ENCODE assay signal across 13 mouse cellular contexts in genomic region chr1:45587351-45588025, GRCm38 (mm10).
DNase-seq lines count a peak whose midpoint lies in the region; ATAC-seq and TF ChIP-seq lines count a peak whose summit lies in the region.
"Had no signal": no experiment of that assay in that cellular context is flagged by ENCODE, and none has a peak within 500 bp of the region (broad histone marks: within the 10 kb centered on the region; RNA-seq: fewer than 3 reads in every experiment).

No protein-coding gene starts in this region.

- peak; percentile 78 for ATAC-seq in lung, postnatal 0 days
- no peak for ATAC-seq in forebrain, embryonic 16.5 days
- ATAC-seq: CD4-positive, CD25-positive, alpha-beta regulatory T cell, adult 4 months had no signal

- no peaks in the 10 kb centered on the region for H3K27me3 ChIP-seq in lung, postnatal 0 days (replicated peaks; ENCODE audit: insufficient read depth, low read length)
- no peaks in the 10 kb centered on the region for H3K27me3 ChIP-seq in forebrain, embryonic 16.5 days (replicated peaks; ENCODE audit: control insufficient read depth, insufficient read depth, low read length)

- no peak for TF ChIP-seq CTCF in gastrocnemius, adult 2 months (IDR thresholded peaks at IDR 0.05)
- no peak for TF ChIP-seq CTCF in lung, postnatal 0 days (IDR thresholded peaks at IDR 0.05)

- no peak overlapping the region for H3K4me3 ChIP-seq in gastrocnemius, adult 2 months
- no peak overlapping the region for H3K4me3 ChIP-seq in lung, postnatal 0 days (ENCODE audit: low read depth, low read length)
- no peak overlapping the region for H3K4me3 ChIP-seq in forebrain, embryonic 16.5 days (replicated peaks; ENCODE audit: low read length)

- H3K36me3 ChIP-seq in lung, postnatal 0 days (ENCODE audit: insufficient read depth, low read length) = no peaks in the 10 kb centered on the region
- no peaks in the 10 kb centered on the region for H3K36me3 ChIP-seq in forebrain, embryonic 16.5 days (ENCODE audit: control insufficient read depth, insufficient read depth)

- 66% methylated on average over 9 of the region's 9 CpGs for WGBS in lung, postnatal 0 days
- WGBS in forebrain, embryonic 16.5 days = 80% methylated on average over 9 of the region's 9 CpGs

- no peak for TF ChIP-seq EP300 in lung, postnatal 0 days (IDR thresholded peaks at IDR 0.05)

- H3K9ac ChIP-seq in lung, postnatal 0 days (replicated peaks; ENCODE audit: low read depth) = no peak overlapping the region
- no peak overlapping the region for H3K9ac ChIP-seq in forebrain, embryonic 16.5 days (replicated peaks; ENCODE audit: low read depth, low read length)

- no peak overlapping the region for H3K4me2 ChIP-seq in lung, postnatal 0 days (replicated peaks; ENCODE audit: low read depth, low read length)
- no peak overlapping the region for H3K4me2 ChIP-seq in forebrain, embryonic 16.5 days (ENCODE audit: low read length)

- no peaks in the 10 kb centered on the region for H3K4me1 ChIP-seq in lung, postnatal 0 days (ENCODE audit: insufficient read depth, low read depth, low read length)
- H3K4me1 ChIP-seq in forebrain, embryonic 16.5 days (replicated peaks; ENCODE audit: control insufficient read depth, insufficient read depth, low read length) = no peaks in the 10 kb centered on the region

- intact Hi-C loops in gastrocnemius, adult 2 months (cut with DNase I) = no loop called here

- DNase-seq in gastrocnemius, adult 2 months = peak; percentile 59
- no peak for DNase-seq in gastrocnemius, postnatal 4 days (ENCODE audit: low spot score in 2 of 2)
- peak; percentile 43 for DNase-seq in ES-CJ7 (ENCODE audit: low read depth, low spot score)
- DNase-seq in fibroblast of lung, adult 2 months (ENCODE audit: low read depth) = peak; percentile 82
- peak; percentile 70 for DNase-seq in lung, postnatal 0 days (ENCODE audit: low spot score)
- DNase-seq in urinary bladder, adult 2 months (ENCODE audit: low spot score) = no peak
- DNase-seq in embryo, embryonic 10.5 days (ENCODE audit: low spot score) = no peak
- DNase-seq: gastrocnemius, postnatal 25 days; layer of hippocampus, postnatal 36 days had no signal

- H3K27ac ChIP-seq in gastrocnemius, adult 2 months = 0 out of 2 replicates have a peak overlapping the region, but pooled peaks have one; percentile 28
- no peak overlapping the region for H3K27ac ChIP-seq in lung, postnatal 0 days (ENCODE audit: low read length)
- no peak overlapping the region for H3K27ac ChIP-seq in forebrain, embryonic 16.5 days (ENCODE audit: low read length)
- H3K27ac ChIP-seq: macrophage; stomach, postnatal 0 days had no signal

- no peaks in the 10 kb centered on the region for H3K9me3 ChIP-seq in lung, postnatal 0 days (ENCODE audit: low read length)
- H3K9me3 ChIP-seq in forebrain, embryonic 16.5 days (ENCODE audit: control insufficient read depth, low read length) = no peaks in the 10 kb centered on the region

Comparison
In these comparisons a context has a peak if more than half of its experiments do, and no peak if none do; other contexts are left out.
1. DNase-seq: peak in gastrocnemius, adult 2 months (single experiment), ES-CJ7 (single experiment), fibroblast of lung, adult 2 months (single experiment) and lung, postnatal 0 days (single experiment); none in gastrocnemius, postnatal 4 days (0 of 2), urinary bladder, adult 2 months (single experiment) and embryo, embryonic 10.5 days (single experiment).